Mouse (Mus musculus) midbrain, embryonic 10.5 days (tissue): ENCODE data around the gene Six4. TPM values are rescaled to one million over a fixed set of nuclear protein-coding genes. Genes with fewer than 3 reads are reported as not detected.

Experiments used
- polyA plus RNA-seq: library from polyadenylated mRNA; unstranded; fragments of >200 nt; fragmentation: Nextera tagmentation; extraction: Ambion mirVana; gene quantifications from 2 replicates; pipeline ENCODE4 v1.2.1, GENCODE M21; 2016

Gene Six4
- polyA plus RNA-seq, 1 experiment from 2014 or later, result 3.9 TPM

Other genes starting within 250 kb of the Six4 start
- 0.66 and 1.8 TPM in 2 replicates for gene Six6, start 173.6 kb downstream of the Six4 start, polyA plus RNA-seq
- gene 4930447C04Rik, start 172.7 kb downstream of the Six4 start, polyA plus RNA-seq, result 1.8 and 2.3 TPM in 2 replicates
- gene Six1, start 59.6 kb downstream of the Six4 start, polyA plus RNA-seq, result 8.3 and 8.5 TPM in 2 replicates
- gene Mnat1, start 10.3 kb upstream of the Six4 start, polyA plus RNA-seq, result 29.1 and 35.3 TPM in 2 replicates
- gene Trmt5, start 173.3 kb upstream of the Six4 start, polyA plus RNA-seq, result 18.6 and 22.6 TPM in 2 replicates
- gene Slc38a6, start 173.3 kb upstream of the Six4 start, polyA plus RNA-seq, result 7.0 and 9.7 TPM in 2 replicates